Mouse (Mus musculus): Measurements from ENCODE around the gene Vmn1r205.
"Not testable (repeated sequence)": the region's sequence is repeated elsewhere in the genome, so short reads cannot be mapped to it uniquely, and the experiment has no call there.

The Vmn1r205 gene

GRCm38 (mm10) chr13:22592900-22593299 lies at the start of gene Vmn1r205:
Vmn1r205 (minus strand) TSS chr13:22593000.
- no peak for DNase-seq (ENCODE audit: low spot score)

- not testable (repeated sequence) for DNase-seq (ENCODE audit: low spot score)
These were observed 31.4 kb upstream of the Vmn1r205 start, which contains the start of gene Vmn1r206 for GRCm38 (mm10) chr13:22624151-22624550. Vmn1r206 (minus strand) TSS chr13:22624251.

GRCm38 (mm10) chr13:22583336-22583735 lies 9.5 kb downstream of the Vmn1r205 start:
- not testable (repeated sequence) for DNase-seq (ENCODE audit: low spot score)

GRCm38 (mm10) chr13:22574911-22575310 lies 17.9 kb downstream of the Vmn1r205 start:
- not testable (repeated sequence) for DNase-seq (ENCODE audit: low spot score)

GRCm38 (mm10) chr13:22552898-22553297 lies 39.9 kb downstream of the Vmn1r205 start, which contains the start of gene Vmn1r204:
Vmn1r204 (plus strand) TSS chr13:22553198.
- DNase-seq (ENCODE audit: low spot score), result not testable (repeated sequence)

Measured in T-cell, adult 2 months (primary cell).